Mouse (Mus musculus) hindbrain, embryonic 10.5 days (tissue): ENCODE measurements around the gene Sgk2. TPM values are rescaled to one million over a fixed set of nuclear protein-coding genes. Genes with fewer than 3 reads are reported as not detected.
"Not testable (repeated sequence)": the region's sequence is repeated elsewhere in the genome, so short reads cannot be mapped to it uniquely, and the experiment has no call there.

Source experiments
- DNase-seq: peaks from one replicate; pipeline ENCODE4 v3.0.0-alpha.2; 2017; ENCODE audit warnings: low spot score
- H3K27ac ChIP-seq: fragments of 300-500 bp; sonication (generic); 2 replicates; pipeline ENCODE4 v1.5.1; 2016; ENCODE audit warnings: mild to moderate bottlenecking, moderate library complexity
- H3K27me3 ChIP-seq: fragments of 300-500 bp; sonication (generic); 2 replicates; pipeline ENCODE4 v1.6.1; 2016; ENCODE audit warnings: mild to moderate bottlenecking; ENCODE audit not compliant: poor library complexity, insufficient read depth, severe bottlenecking
- H3K36me3 ChIP-seq: fragments of 300-500 bp; sonication (generic); 2 replicates; pipeline ENCODE4 v1.6.1; 2016; ENCODE audit warnings: mild to moderate bottlenecking, moderate library complexity
- H3K4me1 ChIP-seq: fragments of 300-500 bp; sonication (generic); replicated peaks from 2 replicates; pipeline ENCODE4 v1.6.1; 2016; ENCODE audit warnings: mild to moderate bottlenecking
- H3K4me3 ChIP-seq: fragments of 300-500 bp; sonication (generic); 2 replicates; pipeline ENCODE4 v1.5.1; 2016; ENCODE audit warnings: mild to moderate bottlenecking, moderate library complexity
- H3K9me3 ChIP-seq: fragments of 300-500 bp; sonication (generic); 2 replicates; pipeline ENCODE4 v1.6.1; 2016; ENCODE audit warnings: mild to moderate bottlenecking, moderate library complexity
- WGBS: fragments of 180-500 bp; shearing (Covaris S2); methylation state at CpG from one replicate; pipeline ENCODE4 v1.1.7; 2016; 5-methylcytosine and 5-hydroxymethylcytosine counted together
- polyA plus RNA-seq: library from polyadenylated mRNA; unstranded; fragments of >200 nt; fragmentation: Nextera tagmentation; extraction: Ambion mirVana; gene quantifications from 2 replicates; pipeline ENCODE4 v1.2.1, GENCODE M21; 2016

The Sgk2 gene
- polyA plus RNA-seq, 1 experiment from 2014 or later: not detected

DNA sequence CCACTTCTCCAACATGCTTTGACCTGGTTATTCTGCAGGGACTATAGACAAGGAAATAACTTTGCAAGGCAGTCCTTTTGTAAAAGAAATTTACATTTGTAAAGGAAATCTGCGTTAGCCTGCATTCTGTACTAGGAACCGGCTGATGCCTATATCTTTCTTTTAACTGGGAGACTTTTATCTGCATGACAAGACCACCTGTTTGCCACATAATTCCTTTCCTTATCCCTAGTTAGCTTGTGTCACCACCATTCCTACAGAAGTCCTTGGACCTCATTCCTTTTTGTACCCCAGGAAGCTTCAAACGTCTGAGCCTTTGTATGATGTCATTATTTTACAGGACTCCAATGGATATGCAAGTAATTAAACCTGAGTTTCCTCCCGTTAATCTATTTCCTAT is 65.7 kb downstream of the Sgk2 start:
- Histone ChIP-seq H3K9me3 (no peaks in the 10 kb centered on the region), H3K27me3 (0 out of 2 replicates have a peak, but pooled peaks cover 5% of the 10 kb centered on the region), H3K36me3 (0 out of 2 replicates have a peak, but pooled peaks cover 7% of the 10 kb centered on the region), H3K4me3 (no peak overlapping the region), H3K4me1 (peaks cover 40% of the 10 kb centered on the region), H3K27ac (no peak overlapping the region)
- WGBS: 71% methylated on average over 4 of the region's 4 CpGs
- DNase-seq: no peak

DNA sequence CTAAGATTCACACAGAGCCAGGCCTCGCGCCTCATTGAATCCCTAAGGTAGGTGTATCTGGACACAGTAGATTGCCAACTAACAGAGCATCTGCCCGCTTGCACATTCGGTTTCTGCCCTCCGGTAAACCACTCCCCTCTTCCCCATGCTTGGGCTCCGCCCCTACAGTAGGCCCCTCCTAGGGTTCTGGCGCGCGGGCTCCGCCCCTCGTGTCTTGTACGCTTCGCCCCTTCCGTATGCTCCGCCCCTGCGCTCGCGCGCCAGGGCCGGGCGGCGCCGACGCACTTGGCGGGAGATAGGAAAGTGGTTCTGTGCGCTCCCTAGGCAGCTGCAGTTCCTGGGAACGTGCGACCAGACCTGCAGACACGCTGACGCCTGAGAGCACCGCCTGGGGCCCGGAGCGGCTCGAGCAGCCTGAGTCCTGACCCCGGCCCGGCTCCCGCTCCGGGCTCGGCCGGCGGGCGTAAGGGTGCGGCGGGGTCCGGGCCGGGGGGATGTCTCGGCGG is 67.3 kb downstream of the Sgk2 start, which contains the start of gene Mybl2:
Mybl2 (plus strand) TSS at position 353 of the 506 bp plus-strand sequence.
- 0 out of 2 replicates have a peak, but pooled peaks cover 5% of the 10 kb centered on the region for H3K27me3 ChIP-seq
- peaks cover 40% of the 10 kb centered on the region for H3K4me1 ChIP-seq
- under 1% methylated on average over 48 of the region's 48 CpGs for WGBS
- no peaks in the 10 kb centered on the region for H3K9me3 ChIP-seq
- H3K4me3 ChIP-seq: peak within 1 kb of the TSS; percentile 84
- peak within 1 kb of the TSS; percentile 91 for H3K27ac ChIP-seq
- peak; percentile 94 for DNase-seq
- H3K36me3 ChIP-seq: peaks cover 3% of the 10 kb centered on the region

DNA sequence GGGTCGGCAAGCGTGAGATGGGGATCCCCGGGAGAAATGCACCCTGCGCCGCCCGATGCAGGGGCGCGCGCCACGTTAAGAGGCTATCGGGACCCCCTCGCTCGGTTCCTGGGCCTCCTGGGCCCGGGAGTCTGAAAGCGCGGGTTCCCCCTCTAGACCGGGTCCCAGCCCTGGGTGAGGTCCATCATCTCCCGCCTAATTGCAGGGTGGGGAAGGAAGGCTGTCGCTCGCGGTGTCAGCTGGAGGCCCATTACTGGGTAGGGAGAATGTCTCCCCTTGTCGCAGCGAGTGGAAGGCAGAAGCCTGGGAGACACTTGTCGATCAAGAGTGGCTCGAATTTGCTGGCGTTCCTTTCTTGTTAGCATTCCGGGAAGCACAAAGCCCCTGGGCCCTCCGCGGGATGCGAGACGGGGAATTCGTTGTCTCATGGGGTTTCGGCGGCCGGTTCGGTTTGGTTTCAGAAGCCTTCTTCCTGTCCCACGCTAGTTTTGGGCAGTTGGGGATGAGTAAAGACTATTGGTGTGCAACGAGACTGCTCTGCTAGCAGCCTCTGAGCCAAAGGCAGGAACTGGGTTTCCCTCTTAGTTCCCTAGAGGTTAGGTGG is 67.9 kb downstream of the Sgk2 start:
- peaks cover 43% of the 10 kb centered on the region for H3K4me1 ChIP-seq
- DNase-seq: peak; percentile 55
- WGBS: under 1% methylated on average over 38 of the region's 38 CpGs
- peak overlapping the region; percentile 91 for H3K27ac ChIP-seq
- H3K36me3 ChIP-seq: peaks cover 8% of the 10 kb centered on the region
- peak overlapping the region; percentile 84 for H3K4me3 ChIP-seq
- no peaks in the 10 kb centered on the region for H3K9me3 ChIP-seq
- H3K27me3 ChIP-seq: 0 out of 2 replicates have a peak, but pooled peaks cover 5% of the 10 kb centered on the region

DNA sequence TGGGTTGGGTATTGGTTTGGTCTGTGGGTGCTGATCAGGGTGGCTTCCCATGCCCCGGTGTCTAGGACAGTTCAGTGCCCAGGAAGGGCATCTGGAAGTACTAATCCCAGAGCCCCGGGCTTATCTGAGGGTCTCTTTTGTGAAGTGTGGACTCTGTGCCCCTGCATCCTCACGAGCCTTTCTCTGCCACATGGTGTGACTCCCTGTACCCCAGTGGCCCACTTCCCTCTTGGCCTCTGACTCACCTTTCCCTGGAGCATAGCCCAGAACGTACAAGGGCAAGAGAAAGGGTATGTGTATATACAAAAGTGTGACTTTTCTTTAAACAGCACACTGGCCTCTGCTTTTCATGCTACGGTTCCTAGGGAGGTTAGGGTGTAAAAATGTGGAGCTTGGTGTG is 68.6 kb downstream of the Sgk2 start:
- Histone ChIP-seq H3K27ac (peak overlapping the region; percentile 91), H3K9me3 (no peaks in the 10 kb centered on the region), H3K36me3 (peaks cover 11% of the 10 kb centered on the region), H3K27me3 (0 out of 2 replicates have a peak, but pooled peaks cover 5% of the 10 kb centered on the region), H3K4me1 (peaks cover 43% of the 10 kb centered on the region), H3K4me3 (peak overlapping the region; percentile 84)
- DNase-seq: no peak
- 41% methylated on average over 5 of the region's 5 CpGs for WGBS

DNA sequence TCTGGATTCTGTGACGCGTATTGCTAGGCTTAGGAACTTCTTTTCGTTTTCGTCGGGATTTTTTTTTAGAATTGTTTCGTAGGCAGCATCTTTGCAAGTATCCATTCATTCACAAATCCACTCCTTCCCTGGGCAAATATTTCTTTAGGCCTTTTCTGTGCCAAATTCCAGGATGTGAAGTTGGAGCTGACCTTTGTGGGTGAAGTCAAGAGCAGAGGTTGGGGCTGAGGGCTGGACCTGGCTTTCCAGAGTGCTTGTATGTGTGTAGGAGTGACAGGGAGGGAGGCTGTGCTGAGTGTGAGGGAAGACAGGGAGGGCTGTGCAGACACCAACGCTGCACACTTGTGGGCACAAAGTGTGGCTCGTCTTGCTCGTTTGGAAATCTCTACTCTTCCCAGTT is 69.5 kb downstream of the Sgk2 start:
- DNase-seq: no peak
- Histone ChIP-seq H3K27ac (no peak overlapping the region), H3K9me3 (no peaks in the 10 kb centered on the region), H3K4me1 (peaks cover 42% of the 10 kb centered on the region), H3K36me3 (peaks cover 19% of the 10 kb centered on the region), H3K4me3 (no peak overlapping the region), H3K27me3 (0 out of 2 replicates have a peak, but pooled peaks cover 5% of the 10 kb centered on the region)
- WGBS: 92% methylated on average over 9 of the region's 9 CpGs

DNA sequence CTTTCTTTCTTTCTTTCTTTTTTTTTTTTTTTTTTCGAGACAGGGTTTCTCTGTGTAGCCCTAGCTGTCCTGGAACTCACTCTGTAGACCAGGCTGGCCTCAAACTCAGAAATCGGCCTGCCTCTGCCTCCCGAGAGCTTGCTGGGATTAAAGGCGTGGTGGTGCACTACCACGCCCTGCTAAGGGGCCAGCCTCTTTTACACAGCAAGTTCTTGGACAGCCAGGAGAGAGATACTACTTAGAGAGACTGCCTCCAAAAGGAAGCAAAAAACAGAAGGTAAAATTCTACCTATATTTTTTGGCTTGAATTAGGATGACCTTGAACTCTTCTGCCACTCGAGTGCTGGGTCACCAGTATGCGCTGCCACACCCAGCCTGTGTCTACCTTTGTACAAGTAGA is 71.9 kb downstream of the Sgk2 start:
- H3K9me3 ChIP-seq, DNase-seq, H3K27me3 ChIP-seq, H3K4me3 ChIP-seq, H3K27ac ChIP-seq: not testable (repeated sequence)
- Histone ChIP-seq H3K4me1 (peaks cover 30% of the 10 kb centered on the region), H3K36me3 (peaks cover 43% of the 10 kb centered on the region)
- WGBS: 94% methylated on average over 7 of the region's 7 CpGs

DNA sequence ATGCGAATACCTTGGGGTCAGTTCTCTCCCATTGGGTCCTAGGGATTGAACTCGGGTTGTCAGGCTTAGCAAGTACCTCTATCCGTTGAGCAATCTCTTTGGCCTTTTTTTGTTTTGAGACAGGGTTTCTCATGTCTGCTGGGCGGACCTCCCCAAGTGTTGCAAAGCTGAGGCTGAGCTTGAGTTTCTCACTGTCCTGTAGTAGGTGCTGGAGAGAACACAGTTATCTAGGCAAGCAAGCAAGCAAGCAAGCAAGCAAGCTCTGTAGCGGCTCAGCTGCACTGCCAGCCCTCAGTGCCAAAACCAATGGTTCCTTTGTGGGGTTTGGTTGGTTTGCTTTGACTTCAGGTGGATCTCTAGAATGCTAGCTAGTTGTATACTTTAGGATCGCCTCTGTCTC is 73.5 kb downstream of the Sgk2 start:
- H3K27me3 ChIP-seq: 0 out of 2 replicates have a peak, but pooled peaks cover 3% of the 10 kb centered on the region
- no peak overlapping the region for H3K27ac ChIP-seq
- 88% methylated on average over 6 of the region's 6 CpGs for WGBS
- no peak for DNase-seq
- peaks cover 60% of the 10 kb centered on the region for H3K36me3 ChIP-seq
- peaks cover 14% of the 10 kb centered on the region for H3K4me1 ChIP-seq
- H3K9me3 ChIP-seq: no peaks in the 10 kb centered on the region
- no peak overlapping the region for H3K4me3 ChIP-seq

DNA sequence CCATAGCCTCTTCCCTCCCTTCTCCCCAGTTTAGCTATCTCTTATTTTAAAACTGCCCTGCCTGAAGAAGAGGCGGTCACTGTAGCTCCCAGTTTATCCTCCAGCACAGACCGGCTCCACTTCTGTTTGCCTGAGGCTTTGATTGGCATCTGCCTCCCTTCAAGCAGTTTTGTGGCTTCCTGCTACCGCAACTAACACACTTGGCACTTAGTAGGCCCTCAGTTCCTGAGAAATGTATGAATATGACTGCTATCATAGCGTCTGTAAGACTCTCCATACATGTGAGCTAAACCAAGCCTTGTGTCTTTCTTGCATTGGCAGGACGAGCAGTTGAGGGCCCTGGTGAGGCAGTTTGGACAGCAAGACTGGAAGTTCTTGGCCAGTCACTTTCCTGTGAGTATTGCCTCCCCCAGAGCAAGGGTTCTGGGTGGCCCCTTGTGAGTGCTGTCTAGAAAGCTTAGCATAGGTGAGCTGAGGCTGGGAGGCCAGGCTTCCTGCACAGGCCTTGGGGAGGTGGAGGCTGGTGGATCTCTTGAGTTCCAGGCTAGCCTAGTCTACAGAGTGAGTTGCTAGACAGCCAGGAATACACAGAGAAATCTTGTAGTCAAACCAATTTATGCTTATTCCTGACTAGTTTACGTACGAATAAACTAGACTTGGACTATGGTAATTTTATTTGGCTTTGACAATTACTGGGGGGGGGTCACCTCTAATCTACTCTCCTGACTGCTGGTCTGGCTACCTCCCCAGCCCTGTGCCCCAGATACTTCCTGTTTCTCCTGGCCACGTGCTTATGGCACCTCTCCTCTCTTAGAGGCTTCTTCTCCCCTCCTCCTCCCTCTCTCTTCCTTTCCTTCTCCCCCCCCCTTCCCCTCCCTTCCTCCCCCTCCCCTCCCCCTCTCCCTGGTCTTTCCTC is 74.3 kb downstream of the Sgk2 start:
- Histone ChIP-seq H3K36me3 (peaks cover 68% of the 10 kb centered on the region), H3K27ac (no peak overlapping the region), H3K4me1 (peaks cover 5% of the 10 kb centered on the region; the same call in 1 of the 2 replicates), H3K27me3 (no peaks in the 10 kb centered on the region), H3K4me3 (no peak overlapping the region), H3K9me3 (no peaks in the 10 kb centered on the region)
- DNase-seq: no peak
- 83% methylated on average over 8 of the region's 8 CpGs for WGBS

DNA sequence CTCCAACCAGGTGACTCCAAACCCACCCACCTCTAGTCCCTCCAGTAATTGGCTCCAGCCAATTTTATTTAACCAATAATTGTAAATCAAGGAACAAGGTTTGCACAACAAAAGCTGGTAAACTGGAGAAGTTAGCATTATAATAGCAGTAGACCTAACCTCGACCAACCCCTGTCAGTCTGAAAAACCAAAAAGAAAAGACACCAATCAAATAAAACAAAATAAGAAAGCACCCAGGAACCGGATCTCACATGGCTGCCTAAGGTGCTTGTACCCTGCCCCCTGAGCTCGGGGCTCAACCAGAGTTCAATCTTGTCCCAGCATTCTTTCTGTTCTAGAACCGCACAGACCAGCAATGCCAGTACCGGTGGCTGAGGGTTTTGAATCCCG is 75.0 kb downstream of the Sgk2 start:
- Histone ChIP-seq H3K4me1 (0 out of 2 replicates have a peak, but pooled peaks cover 3% of the 10 kb centered on the region), H3K27ac (no peak overlapping the region), H3K27me3 (no peaks in the 10 kb centered on the region), H3K9me3 (no peaks in the 10 kb centered on the region), H3K36me3 (peaks cover 75% of the 10 kb centered on the region), H3K4me3 (no peak overlapping the region)
- DNase-seq: no peak
- WGBS: 76% methylated on average over 6 of the region's 6 CpGs

Other genes starting within 250 kb of the Sgk2 start
- 257 and 263 TPM in 2 replicates for gene Srsf6, start 55.8 kb upstream of the Sgk2 start, polyA plus RNA-seq
- gene L3mbtl1, start 43.9 kb upstream of the Sgk2 start, polyA plus RNA-seq: 0.16 and 0.30 TPM in 2 replicates
- 52.3 and 55.1 TPM in 2 replicates for gene Ift52, start 30.0 kb downstream of the Sgk2 start, polyA plus RNA-seq
- 44.5 and 51.0 TPM in 2 replicates for gene Mybl2, start 67.4 kb downstream of the Sgk2 start, polyA plus RNA-seq
- gene Gtsf1l, start 100.5 kb downstream of the Sgk2 start, polyA plus RNA-seq: not detected in 2 replicates
- gene Tox2, start 215.8 kb downstream of the Sgk2 start, polyA plus RNA-seq: 29.6 and 29.8 TPM in 2 replicates